Mouse (Mus musculus): ENCODE results near the gene Klhl35. TPM values are rescaled to one million over a fixed set of nuclear protein-coding genes. Genes with fewer than 3 reads are reported as not detected.

The Klhl35 gene
- 1 to 10 TPM in 1 of 4 experiments, under 1 TPM in 3; 0.38 to 1.2 (median 0.75) TPM for total RNA-seq (2022)

DNA sequence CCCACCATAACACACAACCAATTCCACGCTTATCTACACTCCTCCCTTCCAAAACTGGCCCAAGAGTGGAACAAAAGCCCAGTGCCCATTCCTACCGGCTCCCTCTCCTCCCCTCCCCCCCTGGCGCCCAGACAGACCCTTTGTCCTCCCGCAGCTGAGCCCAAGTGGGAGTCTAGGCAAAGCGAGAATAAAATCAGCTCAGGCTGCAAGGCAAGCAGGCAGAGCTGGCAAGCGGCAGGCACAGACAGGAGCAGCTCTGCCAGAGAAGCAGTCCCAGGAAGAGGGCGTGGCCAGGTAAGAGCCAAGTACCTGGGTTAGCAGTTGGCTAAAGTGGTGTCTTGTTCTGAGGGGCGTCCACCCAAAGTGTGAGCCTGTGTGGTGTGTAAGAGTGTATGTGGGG lies at the start of gene Klhl35:
Gene Klhl35 (plus strand): TSS at position 194 of the 400 bp plus-strand sequence.
- DNase-seq, result no peak

DNA sequence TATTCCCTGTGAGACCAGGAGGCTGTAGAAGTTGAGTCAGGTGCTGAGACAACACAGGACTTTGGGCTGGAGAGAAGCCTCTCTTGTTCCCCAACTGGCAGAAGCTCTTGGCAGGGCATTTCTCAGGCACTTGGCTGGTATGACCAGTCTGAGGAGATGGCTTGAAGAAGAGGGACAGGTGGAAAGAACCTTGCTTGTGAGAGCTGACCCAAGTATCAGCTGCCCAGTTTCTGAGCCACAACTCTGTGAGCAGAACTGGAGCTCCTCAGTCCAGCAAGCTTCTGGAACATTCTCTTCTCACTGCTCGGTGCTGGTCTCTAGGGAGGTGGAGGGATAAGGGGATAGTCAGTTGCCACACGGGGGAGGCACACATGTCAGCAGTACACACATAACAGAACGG lies 46.5 kb upstream of the Klhl35 start:
- no peak for DNase-seq

DNA sequence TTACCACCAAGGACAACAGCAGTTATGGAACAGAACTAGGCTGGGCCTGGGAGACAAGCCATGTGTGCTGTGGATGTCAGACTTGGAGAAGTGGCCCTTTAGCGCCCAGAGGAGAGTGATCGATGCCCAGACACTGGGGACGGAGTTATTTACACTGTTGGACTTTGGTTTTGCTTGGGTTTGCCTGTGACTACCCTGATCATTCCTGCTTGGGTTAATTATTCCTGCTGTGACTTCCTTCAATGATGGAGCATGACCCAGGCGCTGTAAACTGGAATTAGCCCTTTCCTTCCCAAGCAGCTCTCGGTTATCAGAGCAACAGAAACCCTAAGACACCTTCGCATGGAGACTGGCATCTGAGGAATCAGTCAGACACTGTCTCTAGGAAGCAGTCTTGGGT lies 44.8 kb upstream of the Klhl35 start:
- DNase-seq, result no peak

DNA sequence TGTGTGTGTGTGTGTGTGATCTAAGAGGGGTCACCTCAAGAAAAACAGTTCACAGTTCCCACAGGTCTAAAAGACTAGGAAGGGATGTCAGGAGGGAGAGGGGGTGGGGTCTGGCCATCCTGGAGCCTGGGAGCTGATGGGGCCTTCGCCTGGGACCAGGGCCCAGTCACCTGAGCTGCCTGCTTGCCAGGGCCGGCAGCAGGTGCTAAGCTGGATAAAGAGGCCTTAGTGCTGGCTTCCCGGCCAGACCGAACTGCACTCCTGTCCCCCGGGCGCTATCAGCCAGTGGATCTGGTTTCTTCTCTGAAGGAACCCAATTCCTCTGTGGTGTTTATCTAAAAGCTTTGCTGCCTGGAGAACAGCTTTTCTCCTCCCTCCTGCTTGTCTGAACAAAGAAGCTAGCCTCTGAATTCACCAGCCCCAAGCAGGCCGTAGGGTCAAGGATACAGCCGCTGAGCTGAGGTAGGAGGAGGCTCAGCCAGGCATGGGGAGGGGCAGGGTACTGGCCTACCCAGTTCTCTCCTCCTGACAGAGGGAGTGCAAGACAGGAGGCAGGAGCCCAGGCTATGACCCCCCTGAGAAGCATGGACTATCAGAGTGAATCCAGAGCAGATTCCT lies 41.2 kb upstream of the Klhl35 start:
- DNase-seq, result peak; percentile 45

DNA sequence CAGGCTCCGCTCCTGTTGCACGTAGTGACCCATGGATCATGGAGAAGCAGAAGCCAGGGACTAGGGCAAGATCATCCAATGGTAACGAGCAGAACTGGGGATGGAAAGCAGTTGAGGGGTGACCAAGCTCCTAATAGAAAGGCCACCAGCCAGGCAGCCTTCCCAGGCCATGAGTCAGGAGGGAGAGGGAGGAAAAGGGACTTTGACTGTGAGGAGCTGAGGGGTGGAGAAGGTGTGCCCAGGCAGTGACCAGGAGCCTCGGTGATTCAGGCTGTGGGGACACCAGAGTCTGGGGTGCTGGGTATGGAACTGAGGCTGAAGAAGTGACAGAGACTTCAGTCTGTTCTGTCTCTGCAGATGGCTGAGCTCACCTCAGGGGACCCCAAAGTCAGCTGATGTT lies 40.1 kb upstream of the Klhl35 start:
- DNase-seq, result no peak

DNA sequence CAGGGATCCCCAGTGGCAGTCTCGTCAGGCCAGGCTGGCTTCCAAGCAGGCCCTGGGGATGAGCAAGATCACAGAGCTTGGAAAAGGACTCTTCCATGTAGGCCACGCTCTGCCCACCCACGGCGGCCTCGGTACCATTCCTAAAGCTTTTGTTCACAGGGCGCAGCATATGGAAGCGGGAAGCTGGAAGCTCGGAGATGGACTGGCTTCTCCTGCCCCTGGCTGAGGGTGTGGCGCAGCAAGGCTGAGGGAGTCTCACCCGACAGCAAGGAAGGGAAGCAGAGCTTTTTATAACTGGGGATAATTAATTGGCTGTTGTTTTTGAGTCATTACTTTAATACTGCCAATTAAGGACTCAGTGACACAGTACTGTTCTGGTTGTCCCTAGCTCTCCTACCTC lies 38.8 kb upstream of the Klhl35 start:
- DNase-seq, result no peak

DNA sequence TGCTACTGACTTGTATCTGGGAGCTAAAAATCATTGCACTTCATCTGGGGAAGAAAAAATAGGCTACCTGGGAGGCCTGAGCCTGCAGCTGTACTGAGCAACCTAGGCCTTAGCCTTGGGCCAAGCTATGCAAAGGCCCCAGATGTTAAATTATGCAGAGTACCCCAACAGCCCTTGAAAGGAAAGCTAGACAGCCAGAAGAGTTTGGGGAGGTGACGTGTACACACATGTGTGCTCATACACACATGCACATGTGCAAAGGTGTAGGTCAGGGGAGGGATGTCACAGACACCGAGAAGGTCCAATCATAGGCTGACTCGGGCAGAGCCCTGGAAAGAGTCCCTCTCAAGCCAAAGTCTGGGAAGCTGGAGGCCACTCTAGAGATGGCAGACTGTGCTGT lies 37.8 kb upstream of the Klhl35 start:
- DNase-seq, result no peak

DNA sequence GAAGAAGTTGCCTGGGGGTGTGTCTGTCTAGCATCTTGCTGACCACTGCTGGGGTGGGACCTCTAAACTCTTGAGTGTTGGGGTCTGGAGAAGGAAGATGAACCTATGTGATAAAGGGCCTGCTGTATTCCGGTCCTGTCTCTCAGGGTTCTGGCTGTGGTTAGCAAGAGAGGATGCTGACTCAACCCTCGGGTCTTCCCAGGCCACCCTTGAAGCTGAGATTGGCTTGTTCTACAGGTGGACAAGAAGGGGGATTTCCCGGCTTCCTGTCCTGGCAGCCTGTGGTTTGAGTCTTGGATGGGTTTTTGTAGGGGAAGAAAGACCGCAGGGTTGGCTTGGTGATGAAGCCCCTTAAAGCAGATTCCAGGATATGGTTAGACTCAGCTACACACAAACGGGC lies 37.0 kb upstream of the Klhl35 start:
- no peak for DNase-seq

DNA sequence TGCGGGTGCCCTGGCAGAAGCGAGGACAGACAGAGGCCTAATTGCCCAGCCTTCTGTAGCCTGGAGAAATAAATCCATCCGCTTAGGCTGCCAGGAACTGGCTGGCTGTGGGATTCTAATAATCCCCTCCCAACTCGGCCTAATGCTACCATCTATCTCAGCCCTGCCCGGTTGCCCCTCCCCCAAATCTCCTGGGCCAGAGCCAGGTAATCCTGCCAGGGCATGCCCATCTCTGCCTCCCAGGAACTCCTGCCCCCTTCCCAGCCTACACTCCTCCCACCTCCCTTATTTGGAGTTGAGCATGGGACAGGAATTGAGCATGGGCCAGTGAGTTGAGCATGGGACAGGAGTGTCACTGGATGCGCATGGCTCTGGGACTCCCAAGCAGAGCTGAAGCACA lies 36.0 kb upstream of the Klhl35 start:
- no peak for DNase-seq

DNA sequence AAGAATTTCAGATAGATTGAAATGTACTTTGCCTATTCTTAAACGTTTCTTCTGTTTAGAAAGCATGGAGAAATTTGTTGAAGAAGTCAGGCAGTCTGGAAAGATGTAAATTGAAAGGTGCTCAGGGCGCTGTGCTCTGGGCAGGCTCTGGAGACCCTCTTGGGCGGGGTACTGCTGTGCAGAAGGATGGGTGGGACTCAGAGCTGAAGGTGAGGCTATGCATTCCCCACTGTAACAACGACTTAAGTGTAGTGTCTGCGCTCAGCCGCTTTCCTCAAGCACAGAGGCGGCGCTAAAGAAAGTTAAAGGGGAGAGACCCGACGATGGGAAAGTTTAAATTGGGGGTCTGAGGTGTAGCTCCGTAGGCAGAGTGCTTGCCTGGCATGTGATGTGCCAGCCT lies 35.6 kb upstream of the Klhl35 start:
- DNase-seq, result no peak

DNA sequence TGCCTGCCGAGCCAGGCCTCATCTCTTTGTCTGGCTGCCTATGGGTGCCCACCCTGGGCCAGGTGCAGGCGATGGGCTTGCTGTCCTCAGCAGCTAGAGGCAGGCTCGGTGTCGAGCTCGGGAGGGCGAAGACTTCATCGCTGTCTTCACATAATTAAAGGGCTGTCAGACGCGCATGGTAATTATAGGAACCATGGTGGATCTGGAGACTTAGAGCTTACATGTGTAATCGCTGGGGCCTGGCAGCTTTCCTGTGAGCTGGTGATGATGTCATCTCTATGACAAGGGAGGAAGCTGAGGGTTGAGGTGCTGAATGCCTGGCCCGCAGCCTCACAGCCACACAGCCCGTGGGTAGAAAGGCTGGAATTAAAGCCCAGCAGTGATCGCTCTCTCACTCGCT lies 33.6 kb upstream of the Klhl35 start:
- DNase-seq, result no peak

DNA sequence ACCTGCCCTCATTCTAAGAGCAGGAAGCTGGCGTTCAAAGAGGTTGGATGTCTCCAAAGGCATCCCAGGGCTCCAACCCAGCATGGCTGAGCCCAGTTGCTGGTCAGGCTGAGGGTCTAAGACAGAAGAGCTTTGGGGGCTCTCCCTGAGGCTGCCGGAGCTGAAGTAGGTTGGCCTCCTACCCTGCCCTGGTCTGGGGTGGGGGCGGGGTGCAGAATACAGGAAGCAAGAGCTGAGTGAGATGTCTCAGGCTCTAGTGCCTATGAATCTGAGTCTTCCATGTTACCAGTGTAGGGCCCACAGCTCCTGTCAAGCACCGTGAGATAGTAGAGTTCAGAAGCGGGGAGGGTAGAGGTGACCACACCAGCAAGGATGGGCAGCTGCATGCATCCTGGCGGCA lies 32.9 kb upstream of the Klhl35 start:
- no peak for DNase-seq

DNA sequence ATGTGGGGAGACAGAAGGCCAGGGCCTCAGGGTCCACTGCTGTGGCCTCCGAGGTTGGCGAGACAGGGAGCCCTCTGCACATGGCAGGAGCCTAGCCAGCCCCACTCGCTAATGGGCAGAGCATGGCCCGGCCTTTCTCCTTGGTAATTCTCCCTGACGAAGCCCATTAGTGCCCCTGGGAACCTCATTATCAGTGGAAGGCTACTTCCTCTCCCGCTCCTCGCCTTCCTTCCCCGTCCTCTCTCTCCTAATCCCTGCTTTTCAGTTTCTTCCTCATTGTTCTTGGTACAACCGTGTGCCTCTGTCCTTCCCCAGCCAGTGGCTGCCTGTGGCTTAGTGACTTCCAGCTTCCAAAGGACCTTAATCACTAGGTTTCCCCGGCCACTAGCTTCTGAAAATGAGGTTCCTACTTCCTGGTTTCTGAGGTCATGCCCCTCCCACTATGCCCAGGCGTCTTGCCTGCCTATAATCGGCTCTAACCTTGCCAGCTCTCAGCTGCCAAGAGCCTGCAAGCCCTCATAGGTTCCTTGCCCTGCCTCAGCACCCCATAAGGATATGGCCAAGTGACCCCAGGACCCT lies 31.0 kb upstream of the Klhl35 start:
- no peak for DNase-seq

DNA sequence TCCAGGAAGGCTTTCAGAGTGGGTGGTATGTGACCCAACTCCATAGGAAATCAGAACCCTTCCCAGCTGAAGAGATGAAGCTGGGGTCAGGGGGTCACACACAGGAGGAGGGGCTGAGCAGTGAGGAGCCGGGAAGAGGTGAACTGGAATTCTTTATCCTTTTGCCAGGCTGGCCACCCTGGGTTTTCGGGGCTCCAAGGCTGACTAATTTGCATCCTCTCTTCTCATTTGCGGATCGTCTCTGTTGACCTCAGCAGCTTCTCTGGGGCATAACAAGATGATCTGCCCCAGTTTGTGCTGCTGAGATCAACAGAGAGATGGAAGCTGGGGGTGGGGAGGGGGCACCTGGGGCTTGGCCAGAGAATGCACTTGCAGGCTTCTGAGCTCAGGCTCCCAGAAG lies 29.3 kb upstream of the Klhl35 start:
- no peak for DNase-seq

DNA sequence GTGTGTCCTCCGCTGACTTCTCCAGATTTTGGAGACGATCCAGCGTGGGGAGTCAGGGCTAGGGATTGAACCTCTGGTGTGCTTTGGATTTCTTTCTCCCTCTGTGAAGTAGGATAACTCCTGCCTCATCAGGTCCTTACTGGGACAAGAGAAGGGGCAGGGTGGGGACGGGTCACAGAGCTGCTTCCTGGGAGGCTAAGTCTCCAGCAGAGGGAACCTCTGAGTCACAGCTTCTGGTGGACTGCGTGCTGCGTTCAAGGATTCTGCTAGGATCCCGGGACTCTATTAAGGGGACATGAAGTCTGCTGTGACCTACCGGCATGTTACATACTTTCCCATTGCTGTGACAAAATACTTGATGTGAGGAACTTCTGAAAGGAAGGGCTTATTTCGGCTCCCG lies 26.9 kb upstream of the Klhl35 start:
- no peak for DNase-seq

DNA sequence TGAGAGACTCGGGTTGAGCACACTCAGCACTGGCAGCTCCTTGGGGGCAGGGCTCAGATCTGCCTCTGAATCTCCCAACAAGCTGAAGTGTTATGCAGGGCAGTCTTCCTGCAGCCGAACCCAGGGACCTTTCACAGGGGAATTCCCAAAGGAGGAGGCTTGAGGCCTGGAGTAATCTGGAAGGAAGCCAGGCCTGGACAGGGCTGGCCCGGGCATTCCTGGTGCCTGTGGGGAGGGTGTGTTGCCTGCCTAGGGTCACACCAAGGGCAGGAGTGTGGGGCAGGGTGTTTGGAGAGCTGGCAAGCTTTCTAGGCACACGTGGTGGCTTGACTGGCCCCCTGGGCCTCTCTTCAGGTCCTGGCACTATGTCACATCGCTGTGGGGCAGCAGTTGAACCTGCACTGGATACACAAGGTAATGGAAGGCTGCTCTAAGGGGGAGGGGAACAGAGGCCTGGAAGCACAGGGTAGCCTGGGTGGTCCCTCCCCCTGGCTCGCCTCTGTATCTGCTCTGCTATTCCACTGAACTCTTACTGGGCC lies 24.2 kb upstream of the Klhl35 start:
- peak; percentile 60 for DNase-seq

DNA sequence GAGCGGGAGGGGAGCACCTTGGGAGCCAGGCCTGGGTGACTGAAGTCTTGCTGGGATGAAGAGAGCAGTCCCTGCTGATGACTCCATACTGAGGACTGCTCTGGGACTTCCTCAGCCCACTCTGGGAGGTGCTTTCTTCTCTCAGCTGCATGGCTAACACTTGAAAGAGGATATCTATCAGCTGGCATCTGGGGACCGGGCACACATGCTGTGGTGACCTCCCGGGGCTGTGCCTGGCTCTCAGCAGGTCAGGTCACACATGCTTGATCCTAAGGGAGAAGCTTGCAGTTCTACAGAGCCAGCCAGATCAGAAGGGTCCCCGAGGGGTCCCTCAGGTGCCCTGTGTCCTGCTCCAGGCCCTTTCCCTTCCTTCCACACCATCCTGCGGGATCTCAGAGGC lies 22.6 kb upstream of the Klhl35 start:
- no peak for DNase-seq

DNA sequence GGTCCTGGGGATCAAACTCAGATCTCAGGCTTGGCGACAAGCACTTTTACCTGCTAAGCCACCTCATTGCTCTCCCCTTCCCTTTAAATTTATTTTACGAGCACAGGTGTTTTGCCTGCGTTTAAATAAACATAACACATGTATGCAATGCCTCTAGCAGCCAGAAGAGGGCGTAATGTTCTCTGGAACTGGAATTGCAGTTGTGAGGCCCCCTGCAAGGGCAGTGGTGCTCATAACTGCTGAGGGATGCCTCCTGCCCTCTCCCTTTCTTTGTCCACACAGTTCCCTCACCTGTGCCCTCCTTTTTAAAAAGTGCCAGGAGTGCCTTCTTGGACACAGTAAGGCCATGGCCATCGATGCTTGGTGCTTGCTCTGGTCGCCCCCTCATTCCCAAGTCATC lies 21.8 kb upstream of the Klhl35 start:
- DNase-seq, result no peak

DNA sequence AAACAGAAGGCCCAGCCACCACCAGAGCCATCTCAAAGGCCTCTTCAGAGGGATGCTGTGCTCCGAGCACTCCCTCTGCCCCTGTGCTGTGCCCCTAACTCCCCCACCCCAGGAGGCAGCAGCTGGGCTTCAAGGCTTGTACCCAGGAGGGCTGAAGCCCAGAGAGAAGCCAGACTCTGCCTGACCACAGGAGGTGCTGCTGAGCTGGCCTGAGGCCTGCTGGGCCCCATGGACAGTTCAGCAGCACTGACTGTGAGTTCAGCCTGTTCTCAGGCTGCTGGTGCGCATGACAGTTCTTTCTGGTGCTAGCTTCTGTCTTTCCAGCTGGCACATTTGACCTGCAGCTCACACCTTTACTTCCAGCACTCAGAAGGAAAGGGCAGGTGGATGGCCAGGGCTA lies 20.0 kb upstream of the Klhl35 start:
- no peak for DNase-seq

DNA sequence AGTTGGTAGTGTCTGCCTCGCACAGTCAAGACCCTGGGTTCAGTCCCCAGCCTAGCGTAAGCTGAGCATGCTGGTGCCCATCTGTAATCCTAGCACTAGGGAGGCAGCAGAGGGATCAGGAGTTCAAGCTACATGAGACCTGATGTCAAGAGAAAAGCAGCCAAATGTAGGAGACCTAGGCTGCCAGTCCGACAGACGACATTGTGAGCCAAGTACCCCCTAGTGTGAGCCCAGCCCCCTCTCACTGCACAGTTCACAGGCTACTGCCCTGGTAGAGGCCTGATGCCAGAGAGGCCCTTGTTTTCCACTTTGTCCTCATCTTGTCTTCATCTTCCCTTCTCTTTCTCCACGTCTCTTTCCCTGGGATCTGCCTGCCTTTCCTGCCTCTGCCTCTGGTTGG lies 18.5 kb upstream of the Klhl35 start:
- no peak for DNase-seq

DNA sequence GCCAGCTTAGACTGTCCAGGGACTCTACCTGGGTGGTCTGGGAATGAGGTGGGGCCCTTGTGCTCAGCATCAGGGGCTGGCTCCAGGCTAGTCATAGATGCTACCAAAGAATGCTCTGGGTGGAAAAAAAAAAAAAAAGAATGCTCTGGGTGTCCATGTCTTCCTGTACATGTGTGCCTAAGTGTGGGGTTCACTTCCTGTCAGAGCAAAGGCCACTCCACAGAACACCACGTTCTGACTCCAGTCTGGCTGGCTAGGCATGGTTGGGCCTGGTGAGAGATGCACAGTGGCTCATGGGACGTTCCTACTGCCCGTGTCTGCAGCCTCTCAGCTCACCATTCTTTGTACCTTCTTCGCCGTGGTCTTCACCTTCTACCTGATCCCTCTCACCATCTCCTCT lies 17.2 kb upstream of the Klhl35 start:
- DNase-seq, result no peak

DNA sequence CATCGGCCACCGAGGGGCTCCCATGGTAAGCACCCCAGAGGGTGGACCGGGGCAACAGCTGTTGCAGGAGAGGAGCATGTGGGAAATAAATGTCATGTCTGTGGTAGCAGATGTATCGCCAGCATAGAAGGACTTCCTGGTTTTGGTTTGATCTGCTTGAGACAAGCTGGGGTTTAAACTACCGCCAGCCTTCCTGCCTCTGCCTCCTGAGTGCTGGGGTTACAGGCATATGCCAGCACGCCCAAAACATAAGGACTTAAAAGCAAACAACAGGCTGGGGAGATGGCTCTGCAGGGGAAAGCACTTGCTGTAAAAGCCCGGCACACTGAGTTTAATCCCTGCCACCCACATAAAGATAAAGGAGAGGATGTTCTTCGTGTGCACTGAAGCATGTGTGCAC lies 16.7 kb upstream of the Klhl35 start:
- DNase-seq, result no peak

DNA sequence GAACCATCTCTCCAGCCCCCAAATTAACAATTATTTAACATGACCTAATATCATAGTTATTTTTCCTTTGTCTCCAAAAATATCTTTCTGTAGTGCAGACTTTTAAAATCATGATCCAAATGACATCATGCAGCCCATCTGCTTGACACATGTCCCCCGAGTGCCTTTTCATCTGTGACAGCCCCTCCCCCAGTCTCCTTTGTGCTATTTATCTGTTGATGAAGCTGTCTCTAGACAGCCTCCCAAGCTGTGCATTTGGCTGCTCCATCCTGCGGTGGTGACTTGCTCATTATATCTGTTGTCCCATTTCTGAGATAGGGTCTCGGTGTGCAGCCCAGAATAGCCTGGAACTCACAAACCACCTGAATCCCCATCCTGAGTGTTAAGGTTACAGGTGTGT lies 16.1 kb upstream of the Klhl35 start:
- no peak for DNase-seq

DNA sequence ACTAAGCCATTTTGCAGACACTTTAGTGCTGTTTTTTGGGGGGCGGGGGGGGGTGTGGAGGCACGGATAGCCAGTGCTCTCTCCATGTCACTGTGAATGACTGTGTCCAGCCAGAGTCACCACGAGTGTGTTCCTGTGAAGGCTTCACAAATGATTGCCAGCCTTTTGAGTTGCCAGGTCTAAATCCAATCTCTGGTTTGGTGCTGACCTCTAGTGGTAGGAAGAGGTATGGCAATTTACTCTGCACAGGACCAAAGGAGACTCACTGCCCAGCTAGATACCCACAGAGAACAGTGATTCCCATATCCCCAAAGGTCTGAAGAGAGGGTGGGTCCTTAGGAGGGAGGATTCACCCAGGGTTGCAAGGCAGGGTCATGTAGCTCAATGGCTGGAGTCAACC lies 15.1 kb upstream of the Klhl35 start:
- DNase-seq, result peak; percentile 52

DNA sequence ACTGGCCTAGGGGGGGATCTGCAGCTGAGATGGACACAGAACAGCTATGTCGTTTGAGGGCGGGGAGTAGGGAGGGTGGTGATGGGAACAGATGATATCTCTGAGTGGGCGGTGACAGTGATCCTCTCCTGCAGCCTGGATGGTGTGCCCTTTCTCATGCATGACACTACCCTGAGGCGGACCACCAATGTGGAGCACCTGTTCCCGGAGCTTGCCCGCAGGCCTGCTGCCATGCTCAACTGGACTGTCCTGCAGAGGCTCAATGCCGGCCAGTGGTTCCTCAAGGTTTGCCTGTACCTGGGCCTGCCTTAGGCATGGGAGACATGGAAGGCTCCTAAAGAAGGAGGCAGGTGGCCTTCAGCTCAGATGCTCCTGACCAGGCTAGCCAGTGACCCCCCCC lies 12.9 kb upstream of the Klhl35 start:
- no peak for DNase-seq

Data from adrenal gland, adult 8-10 months (tissue).